Mouse (Mus musculus) olfactory bulb, adult 2 months (tissue): Measurements from ENCODE around the gene Slc25a41.

Experiments used
- CTCF ChIP-seq: fragments of 200-500 bp; IDR thresholded peaks from 2 replicates; pipeline ENCODE4 v1.5.1; 2012; ENCODE audit warnings: low read depth, mild to moderate bottlenecking, low read length, moderate library complexity; ENCODE audit not compliant: insufficient read depth
- POLR2A ChIP-seq: fragments of 200-500 bp; IDR thresholded peaks from 2 replicates; pipeline ENCODE4 v1.6.1; 2012; ENCODE audit warnings: mild to moderate bottlenecking, low read depth, low read length, moderate library complexity; ENCODE audit not compliant: insufficient read depth

DNA sequence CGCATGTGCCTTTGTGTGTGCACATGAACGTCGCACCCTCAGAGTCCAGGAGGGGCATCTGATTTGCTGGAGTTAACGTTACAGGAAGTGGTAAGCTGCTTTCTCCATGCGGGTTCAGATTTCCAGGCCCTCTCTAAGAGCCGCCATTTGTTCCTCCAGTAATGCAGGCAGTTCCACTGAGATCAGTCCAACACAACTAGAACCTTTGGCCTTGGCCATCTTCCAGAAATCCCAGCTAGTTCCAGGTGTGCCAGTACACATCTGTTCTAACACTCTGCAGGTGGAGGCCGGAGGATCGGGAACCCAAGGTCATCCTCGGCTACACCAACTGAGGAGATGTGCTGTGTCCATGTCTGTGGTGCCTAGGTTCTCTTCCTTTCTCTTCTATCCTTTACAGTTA is 56.6 kb downstream of the Slc25a41 start:
- TF ChIP-seq POLR2A (no peak), CTCF (no peak)
